Mouse (Mus musculus): Measurements from ENCODE around the gene Fubp3.

Gene Fubp3

DNA sequence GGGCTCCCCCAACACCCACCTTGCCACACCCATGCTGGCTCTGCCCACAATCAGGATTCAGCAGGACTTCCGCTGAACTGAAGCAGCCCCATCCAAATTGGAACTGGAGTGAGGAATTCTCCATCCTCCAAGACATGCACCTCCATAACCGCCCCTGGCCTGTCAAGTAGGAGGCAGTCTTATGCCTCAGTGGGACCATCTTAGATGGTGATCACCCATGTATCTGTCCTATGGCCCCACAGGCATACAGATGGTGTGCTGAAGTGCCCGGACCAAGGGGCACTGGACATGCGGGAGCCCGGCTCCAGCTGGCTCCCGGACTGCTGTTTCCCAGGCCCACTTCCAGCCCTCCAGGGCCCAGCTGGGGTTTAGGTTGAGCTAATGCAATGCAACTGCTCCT lies 46.8 kb downstream of the Fubp3 start:
- DNase-seq (ENCODE audit: low read depth, low spot score): no peak

DNA sequence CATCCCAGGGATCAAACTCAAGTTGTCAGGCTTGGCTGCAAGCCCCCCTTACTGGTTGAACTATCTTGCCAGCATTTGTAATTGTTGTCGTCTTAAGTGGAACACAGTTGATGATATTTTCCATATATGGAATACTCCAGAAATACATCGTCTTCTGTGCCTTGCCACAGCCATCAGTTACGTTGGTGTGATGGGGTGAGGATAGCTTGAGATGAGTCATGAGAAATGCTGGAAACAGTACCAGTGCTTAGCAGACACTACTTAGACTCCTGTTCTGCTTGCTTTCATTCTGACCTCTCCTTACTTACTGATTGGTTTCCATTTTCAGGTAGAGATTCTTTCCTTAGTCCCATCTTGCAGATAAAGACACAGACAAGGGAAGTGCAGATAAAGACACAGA lies 61.1 kb downstream of the Fubp3 start:
- no peak for DNase-seq (ENCODE audit: low read depth, low spot score)

DNA sequence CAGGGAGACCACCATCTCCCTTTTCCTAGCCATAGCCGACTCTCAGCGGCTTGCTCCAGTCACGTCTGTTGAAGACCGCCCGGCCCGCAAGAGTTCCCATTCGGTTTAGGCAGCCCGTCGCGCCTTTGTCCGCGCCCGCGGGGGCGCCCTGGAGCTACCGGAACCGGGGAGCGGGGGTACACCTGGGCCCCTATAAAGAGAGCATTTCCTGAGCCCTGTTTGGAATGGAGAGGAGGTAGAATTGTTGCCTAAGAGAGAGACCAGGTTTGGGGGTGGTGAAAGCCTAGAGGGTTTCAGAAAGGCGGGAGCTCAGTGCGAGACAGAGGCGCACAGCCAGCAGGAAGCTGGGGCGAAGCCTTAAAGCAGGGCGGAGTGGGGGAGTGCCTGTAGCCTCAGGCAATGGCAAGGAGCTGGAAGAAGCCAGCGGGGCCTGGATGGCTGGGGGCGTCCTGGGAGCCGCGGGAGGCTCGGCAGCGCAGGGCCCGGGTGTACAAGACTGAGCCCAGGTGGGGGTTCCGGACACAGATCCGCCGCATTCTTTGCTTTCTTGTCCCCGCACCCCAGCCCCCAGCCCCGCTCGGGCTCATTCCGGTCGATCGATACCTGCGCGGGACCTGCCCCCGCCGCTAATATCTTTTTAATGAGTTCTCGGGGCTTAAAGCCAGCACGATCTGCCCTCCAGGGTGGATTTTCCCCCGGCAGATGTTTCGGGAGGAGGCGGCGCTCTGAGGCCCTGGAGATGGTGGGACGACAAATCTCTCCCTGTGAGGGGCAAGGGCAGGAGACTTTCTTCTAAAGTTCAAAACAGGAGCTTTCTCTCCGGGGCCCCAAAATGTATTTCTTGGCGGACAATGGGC lies 63.1 kb downstream of the Fubp3 start:
- no peak for DNase-seq (ENCODE audit: low read depth, low spot score)

DNA sequence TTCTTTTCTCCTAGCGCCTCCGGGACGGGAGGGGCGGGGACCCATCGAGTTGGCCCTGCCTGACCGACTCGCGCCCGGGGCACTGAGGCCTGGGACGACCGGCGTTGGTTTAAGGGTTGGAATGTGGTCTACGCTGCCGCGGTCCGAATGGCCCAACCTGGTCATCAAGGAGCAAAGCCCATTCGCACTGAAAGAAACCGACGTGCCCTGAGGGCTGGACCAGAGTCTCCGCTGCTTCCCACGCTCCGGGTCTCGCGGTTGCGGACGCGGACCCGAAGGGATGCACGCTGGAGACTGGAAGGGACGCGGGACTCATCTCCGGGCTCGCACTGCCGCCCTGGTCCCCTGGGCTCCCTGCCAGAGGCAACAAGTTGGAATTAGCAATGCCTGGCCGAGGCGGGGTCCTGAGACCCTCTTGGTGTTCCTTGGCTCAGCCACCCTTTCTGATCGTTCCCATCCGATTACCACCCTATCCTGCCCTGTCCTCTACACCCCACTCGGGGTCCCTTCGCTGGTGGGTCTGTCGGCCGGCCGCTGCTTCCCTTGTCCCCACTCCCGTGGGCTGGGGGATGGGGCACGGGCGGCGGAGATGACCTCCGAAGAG lies 63.8 kb downstream of the Fubp3 start:
- no peak for DNase-seq (ENCODE audit: low read depth, low spot score)

DNA sequence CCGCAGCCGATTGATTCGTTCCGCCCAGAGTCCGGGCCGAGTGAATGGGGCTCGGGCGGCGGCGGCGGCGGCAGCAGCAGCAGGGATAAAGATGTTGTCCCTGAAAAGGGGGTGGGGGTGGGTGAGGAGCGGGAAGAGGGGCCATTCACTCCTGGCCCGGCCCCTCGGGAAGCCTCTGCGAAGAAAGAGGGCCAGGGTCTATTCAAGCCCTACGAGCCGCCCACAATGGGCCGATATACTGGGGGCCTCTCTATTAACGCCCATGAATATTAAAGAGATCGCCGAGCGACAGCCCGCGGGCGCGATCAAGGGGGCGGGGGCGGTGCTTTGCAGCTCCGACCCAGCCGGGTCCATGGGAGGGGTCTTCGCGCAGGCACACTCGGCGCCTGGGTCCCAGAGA lies 64.3 kb downstream of the Fubp3 start:
- DNase-seq (ENCODE audit: low read depth, low spot score): no peak

DNA sequence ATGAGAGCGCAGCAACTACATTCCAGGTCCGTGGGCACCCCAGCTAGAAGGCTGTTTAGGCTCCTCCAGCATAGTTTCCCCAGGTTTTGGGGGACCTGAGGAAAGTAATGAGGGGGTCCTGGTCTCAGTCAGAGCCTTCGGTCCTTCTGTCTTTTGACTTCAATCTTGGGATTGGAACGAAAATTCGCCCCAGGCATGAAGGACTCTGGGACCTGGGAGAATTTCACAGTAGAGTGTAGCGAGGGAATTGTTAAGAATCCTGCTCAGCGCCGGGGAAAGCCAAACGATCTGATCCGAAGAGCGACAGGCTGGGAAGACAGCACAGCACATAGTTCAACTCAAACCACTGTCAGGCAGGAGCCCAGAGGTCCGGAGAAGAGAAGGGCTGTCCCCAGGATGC lies 64.9 kb downstream of the Fubp3 start:
- DNase-seq (ENCODE audit: low read depth, low spot score): no peak

DNA sequence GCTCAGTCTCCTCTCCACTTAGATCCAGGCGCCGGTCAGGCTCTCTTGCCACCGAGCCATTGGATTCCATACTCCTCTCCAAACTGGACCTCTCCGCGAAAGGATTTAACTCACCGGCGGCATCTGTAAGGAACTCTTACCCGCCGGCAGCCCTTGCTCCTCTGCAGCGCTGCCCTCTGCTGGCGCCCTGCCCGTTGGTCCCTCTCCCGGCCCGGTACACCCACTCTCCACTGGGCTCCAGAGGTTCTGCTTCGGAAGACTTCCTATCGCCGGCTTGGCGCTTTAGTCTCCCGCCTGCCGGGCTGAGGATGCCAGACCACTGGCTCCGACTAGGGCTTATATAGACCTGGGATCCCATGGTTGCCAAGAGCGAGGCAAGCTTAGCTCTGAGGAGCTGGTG lies 65.4 kb downstream of the Fubp3 start:
- no peak for DNase-seq (ENCODE audit: low read depth, low spot score)

DNA sequence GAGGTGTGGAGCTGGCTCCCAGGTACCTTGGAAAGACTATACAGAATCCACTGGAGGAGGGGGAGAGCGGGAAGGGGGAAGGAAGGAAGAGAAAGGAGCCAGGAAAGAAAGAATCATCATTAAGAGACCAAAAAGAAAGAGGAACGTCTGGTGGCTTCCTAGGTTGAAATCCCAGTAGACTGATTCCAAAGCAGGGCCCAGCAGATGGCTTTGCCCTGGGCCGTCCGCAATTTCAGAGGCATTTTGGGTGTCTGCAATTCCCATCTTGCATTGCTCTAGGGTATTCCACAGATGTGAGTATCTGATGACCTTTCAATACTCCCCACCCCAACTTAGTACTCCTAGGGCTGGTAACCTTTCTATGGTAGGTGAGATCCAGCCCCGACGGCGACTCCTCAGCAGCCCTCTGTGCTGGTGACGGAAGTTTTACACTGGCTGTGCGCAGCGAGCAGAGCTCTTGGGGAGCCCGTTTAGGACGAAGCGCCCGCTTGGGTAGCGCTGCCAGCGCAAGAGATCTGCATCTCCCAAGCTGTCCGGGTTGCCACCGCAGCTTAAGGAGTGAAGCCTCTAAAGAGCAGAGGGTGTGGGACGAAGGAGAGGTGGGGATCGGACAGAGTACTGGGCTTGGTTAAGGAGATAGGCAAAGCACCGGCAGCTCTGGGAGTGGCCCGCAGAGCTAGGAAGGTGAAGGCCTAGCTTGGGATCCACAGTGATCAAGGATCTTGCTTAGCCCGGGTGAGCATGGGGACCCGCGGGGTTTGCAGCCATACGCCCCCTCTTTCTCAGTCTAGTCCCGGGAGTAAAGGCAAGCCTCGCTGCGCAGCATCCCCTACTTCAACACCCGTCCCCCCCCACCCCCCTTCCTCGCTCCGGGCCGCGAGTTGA lies 66.4 kb downstream of the Fubp3 start:
- DNase-seq (ENCODE audit: low read depth, low spot score): no peak

DNA sequence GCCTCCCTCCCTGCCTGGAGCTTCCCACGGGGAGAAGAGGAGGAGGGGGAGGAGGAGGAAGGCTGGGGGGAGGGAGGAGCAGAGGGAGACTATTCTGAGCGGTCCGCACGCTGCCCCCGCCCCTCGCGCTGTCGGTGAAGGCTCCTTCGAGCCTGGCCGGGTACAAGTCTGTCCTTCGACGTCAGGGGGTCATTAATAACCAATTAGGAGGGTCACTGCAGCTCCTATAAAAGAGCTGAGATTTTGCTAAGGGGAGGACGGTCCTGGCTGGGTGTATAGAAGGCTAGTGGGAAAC lies 67.0 kb downstream of the Fubp3 start:
- DNase-seq (ENCODE audit: low read depth, low spot score): no peak

DNA sequence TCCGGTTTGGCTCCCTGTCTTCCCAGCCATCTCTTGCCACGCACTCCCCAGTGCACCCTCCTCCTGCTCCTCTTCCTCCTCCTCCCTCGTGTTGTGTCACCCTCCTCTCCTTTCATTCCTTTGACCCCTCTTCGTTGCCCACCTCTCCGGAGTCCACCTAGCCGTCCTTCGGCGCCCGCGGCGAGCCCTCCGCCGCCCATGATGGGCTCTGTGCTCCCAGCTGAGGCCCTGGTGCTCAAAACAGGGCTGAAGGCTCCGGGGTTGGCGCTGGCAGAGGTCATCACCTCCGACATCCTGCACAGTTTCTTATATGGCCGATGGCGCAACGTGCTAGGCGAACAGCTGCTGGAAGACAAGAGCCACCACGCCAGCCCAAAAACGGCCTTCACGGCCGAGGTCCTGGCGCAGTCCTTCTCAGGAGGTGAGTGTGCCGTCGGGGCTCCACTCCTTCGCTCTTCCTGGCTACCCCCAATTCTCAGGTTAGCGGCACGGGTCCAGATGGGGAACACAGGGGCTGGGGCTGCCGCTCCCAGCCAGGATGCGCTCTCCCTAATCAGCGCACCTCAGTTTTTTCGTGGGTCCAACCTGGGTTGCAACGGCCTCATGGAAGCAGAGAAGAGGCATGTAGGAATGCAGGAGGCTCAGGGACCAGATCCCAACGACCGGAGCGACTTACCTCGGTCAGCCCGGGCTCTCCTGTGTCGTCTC lies 67.6 kb downstream of the Fubp3 start, which contains the start of gene Prdm12:
Gene Prdm12, plus strand, starts transcription at position 137 of the 708 bp plus-strand sequence.
- DNase-seq (ENCODE audit: low read depth, low spot score): no peak

DNA sequence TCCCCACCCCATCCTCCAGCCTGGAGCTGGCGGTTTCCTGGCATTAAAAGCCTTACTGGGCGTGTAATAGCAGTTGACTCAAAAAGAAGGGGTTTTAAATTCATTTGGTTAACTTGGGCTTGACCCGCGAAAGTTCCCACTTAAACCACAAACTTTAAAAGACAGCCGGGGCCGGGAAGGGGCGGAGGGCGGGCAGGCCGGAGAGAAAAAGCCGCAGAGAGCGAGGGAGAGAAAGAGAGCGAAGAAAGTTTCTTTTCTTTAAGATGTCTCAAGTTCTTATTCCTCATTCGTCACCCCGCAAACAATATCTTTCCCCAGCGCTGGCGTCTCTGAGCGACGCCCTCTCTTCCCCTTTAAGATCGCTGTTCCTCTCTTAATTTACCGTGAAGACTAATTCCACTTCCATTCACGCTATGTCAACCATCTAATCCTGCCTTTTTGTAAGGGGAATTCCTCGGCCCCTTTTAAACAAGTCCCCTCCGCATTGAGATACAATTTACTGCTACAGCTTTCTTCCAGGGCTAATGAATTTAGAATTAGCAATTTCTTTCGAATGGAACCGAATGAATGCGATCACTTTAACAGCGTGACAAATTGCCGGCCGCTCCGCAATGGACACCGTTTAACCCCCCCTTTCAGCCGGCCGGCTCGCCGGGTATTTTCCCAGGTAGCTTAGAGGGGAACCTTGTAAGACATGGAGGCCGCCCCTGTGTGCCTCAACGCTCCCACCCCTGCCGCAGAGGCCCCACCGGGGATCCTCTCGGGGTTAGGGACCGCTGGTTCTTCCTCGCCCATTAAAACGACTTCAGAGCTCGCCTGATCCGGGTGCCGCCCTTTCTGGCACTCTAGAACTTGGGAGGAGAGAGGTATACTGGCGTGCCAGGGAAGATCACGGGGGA lies 68.4 kb downstream of the Fubp3 start:
- DNase-seq (ENCODE audit: low read depth, low spot score): no peak

DNA sequence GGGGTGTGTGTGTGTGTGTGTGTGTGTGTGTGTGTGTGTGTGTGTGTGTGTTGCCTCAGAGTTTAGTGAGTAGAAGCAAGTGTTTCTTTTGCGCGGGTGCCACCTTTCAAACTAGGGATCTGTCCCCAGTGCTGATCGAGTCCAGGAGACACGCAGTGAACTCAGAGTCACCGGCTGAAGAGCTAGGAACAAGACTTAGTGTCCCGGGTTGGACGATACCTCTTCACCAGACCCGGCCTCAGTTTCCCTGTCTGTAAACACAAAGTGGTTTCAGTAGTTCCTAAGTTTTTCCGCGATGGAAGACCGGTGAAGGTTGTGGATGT lies 69.0 kb downstream of the Fubp3 start:
- no peak for DNase-seq (ENCODE audit: low read depth, low spot score)

DNA sequence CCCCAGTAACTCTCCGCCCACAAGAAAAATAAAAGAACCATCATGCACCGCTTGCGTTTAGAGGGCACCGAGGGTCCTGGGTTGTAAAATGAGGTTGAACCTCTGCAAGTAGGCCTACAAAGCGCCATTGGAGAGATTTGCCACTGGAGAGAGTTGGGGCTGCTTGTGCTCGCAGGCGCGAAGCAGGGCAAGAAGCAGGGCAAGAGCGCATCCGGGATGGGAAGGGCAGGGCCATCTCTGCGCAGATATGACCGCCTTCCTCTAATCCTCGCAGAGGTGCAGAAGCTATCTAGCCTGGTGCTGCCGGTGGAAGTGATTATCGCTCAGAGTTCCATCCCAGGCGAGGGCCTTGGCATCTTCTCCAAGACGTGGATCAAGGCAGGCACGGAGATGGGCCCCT lies 69.5 kb downstream of the Fubp3 start:
- DNase-seq (ENCODE audit: low read depth, low spot score): no peak

DNA sequence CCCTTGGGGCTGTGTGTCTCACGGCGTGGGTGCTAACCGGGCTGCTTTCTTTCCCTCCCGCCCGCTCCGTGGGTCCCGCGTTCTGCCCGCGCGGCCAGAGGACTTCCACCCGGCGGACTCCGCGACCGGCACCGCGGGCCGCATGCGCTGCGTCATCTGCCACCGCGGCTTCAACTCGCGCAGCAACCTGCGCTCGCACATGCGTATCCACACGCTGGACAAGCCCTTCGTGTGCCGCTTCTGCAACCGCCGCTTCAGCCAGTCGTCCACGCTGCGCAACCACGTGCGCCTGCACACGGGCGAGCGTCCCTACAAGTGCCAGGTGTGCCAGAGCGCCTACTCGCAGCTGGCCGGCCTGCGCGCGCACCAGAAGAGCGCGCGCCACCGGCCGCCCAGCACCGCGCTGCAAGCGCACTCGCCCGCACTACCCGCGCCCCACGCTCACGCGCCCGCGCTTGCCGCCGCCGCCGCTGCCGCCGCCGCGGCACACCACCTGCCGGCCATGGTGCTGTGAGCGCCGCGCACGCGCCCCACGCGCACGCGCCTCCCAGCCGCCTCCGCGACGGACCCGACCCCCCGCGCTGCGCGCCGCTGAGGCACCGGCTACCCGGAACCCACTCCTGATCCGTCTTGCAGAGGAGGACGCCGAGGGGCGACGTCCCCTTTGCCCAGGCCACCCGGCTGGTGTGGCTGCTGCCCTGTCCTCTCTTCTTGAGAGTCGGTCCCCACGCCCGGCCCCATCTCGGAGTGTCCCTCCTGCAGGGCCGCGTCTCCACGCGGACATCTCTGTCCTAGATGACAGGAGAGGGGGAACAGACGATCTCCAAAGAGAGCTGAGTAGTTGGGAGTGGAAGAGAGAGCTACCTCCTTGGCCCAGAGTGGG lies 81.8 kb downstream of the Fubp3 start:
- no peak for DNase-seq (ENCODE audit: low read depth, low spot score)

DNA sequence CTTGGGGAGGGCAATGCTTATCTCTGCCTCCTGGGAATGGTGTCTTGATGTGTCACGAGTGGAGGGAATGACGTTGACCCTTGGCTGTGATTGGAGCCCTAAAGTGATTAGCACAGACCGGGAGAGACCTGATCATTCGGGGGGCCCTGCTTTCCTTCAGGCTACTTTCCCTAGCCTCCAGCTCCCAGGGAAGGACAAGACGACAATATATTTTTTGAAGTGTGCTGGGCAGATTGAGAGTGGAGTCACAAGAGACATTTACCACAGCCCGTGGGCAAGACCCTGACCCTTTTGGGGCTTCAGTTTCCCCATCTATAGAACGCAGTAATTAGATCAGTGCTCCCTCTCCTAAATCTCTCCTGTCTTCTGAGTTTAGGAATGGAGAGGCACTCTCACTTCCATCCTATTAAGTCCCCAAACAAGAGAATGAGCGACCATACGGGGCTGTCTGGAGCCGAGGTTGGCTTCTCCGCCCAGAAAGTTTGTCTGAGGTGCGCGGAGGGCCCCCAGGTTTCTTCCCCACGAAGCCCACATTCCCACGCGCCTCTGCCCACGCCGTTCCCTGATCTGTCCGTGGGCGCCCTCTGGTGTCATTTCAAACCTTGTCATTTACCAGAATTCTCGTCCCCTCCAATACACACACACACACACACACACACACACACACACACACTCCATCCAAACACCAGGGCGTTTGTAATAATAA lies 82.6 kb downstream of the Fubp3 start:
- DNase-seq (ENCODE audit: low read depth, low spot score): no peak

DNA sequence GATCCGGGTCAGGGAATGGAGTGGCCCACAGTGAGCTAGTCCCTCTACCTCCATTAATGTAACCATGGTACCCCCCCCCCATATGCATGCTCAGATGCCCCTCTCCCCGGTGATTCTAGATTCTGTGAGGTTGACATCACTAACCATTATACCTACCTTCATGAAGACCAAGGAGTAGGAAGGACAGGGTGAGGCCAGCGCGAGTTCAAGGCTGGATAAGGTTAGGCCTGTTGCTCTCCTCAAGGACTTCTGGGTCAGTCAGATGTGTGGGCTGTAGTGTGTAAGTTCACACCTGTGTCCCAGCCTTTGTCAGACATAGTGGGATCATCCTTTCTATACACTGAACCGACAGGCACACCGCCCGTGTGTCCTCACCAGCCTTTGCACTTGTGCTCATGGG lies 83.9 kb downstream of the Fubp3 start:
- no peak for DNase-seq (ENCODE audit: low read depth, low spot score)

DNA sequence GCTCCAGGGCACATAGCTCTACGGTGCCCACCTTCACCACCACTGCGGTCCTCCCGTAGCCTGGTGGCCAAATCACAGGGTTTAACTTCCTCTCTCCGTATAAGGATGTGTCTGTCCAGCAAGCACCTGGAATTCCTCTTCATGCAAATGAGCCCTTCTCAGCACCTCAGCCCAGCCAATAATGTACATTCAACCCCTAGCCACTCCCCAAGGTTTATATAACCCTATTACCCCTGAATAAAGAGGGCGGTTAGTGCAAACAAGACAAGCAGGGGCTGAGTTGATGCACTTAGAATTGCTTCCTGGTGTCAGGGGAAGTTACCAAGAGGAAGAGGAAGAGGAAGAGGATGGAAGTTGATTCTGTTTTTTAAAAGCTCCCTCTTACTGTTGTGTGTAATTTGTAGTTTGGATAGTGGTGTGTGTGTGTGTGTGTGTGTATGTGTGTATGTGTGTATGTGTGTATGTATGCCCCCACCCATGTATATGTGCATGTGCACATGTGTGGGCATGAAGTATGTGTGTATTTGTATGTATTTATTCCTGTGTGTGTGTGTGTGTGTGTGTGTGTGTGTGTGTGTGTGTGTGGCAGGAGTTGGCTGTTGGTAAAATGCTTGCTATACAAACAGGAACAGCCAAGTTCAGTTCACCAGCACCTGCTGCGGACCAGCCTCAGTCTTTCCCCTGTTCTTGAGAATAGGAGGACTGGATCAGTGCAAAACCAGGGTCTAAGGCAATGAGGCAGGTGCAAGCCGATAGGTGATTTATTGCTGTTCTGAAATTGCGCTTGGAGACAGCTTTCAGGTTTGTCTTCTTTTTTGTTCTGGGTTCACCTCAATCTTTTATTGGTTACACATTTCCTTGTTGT lies 90.7 kb downstream of the Fubp3 start:
- DNase-seq (ENCODE audit: low read depth, low spot score): no peak

DNA sequence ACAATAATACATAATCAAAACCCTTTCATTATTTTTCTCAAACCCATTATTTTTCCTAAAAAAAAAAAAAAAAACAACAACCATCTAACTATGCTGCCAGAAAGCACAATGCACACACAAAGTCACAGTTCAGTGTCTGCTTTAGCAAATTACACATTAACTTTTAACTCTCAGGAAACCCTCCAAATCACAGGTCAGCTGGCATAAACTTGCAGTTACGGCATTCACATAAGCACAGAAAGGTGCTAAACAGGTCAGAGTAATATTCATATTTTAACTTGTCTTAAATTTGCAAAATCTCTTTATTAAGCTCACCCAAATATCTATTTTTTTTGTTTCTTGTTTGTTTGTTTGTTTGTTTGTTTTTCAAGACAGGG lies 91.3 kb downstream of the Fubp3 start:
- no peak for DNase-seq (ENCODE audit: low read depth, low spot score)

Data from skeletal muscle tissue, adult 2 months (tissue).